ENCODE assay signal across 12 mouse cellular contexts in genomic region chr15:86067941-86068495, GRCm38 (mm10). TPM values are rescaled to one million over a fixed set of nuclear protein-coding genes. Genes with fewer than 3 reads are reported as not detected.
DNase-seq lines count a peak whose midpoint lies in the region; ATAC-seq and TF ChIP-seq lines count a peak whose summit lies in the region.
"Had no signal": no experiment of that assay in that cellular context is flagged by ENCODE, and none has a peak within 500 bp of the region (broad histone marks: within the 10 kb centered on the region; RNA-seq: fewer than 3 reads in every experiment).

No protein-coding gene starts in this region.

- no peak overlapping the region for H3K9ac ChIP-seq in heart, adult 2 months (ENCODE audit: low read depth, low read length)
- peak overlapping the region; percentile 16; the same call in 1 of the 2 replicates for H3K9ac ChIP-seq in limb, embryonic 14.5 days (ENCODE audit: low read depth, low read length, severe bottlenecking)
- no peak overlapping the region for H3K9ac ChIP-seq in liver, embryonic 15.5 days
- H3K9ac ChIP-seq: forebrain, embryonic 15.5 days had no signal

- H3K27me3 ChIP-seq in heart, adult 2 months (ENCODE audit: control insufficient read depth, insufficient read depth, low read length), result no peaks in the 10 kb centered on the region
- no peaks in the 10 kb centered on the region for H3K27me3 ChIP-seq in limb, embryonic 14.5 days (ENCODE audit: control insufficient read depth, insufficient read depth, low read length)
- H3K27me3 ChIP-seq in limb, embryonic 10.5 days (ENCODE audit: low read depth, poor library complexity, severe bottlenecking), result no peaks in the 10 kb centered on the region
- H3K27me3 ChIP-seq in liver, embryonic 15.5 days, result no peaks in the 10 kb centered on the region
- H3K27me3 ChIP-seq: forebrain, embryonic 15.5 days had no signal

- TF ChIP-seq POLR2A in heart, adult 2 months (IDR thresholded peaks at IDR 0.05; ENCODE audit: insufficient read depth, low read depth, low read length), result no peak
- no peak for TF ChIP-seq POLR2A in limb, embryonic 14.5 days (IDR thresholded peaks at IDR 0.05; ENCODE audit: borderline replicate concordance, extremely low read depth, insufficient read depth, insufficient read length)
- no peak for TF ChIP-seq POLR2A in bone marrow macrophage, adult 2 months (IDR thresholded peaks at IDR 0.05; ENCODE audit: borderline replicate concordance, low read depth, low read length)

- WGBS in heart, adult 2 months, result 90% methylated on average over 4 of the region's 4 CpGs
- 81% methylated on average over 4 of the region's 4 CpGs for WGBS in limb, embryonic 14.5 days
- WGBS in limb, embryonic 10.5 days, result 84% methylated on average over 4 of the region's 4 CpGs
- 89% methylated on average over 4 of the region's 4 CpGs for WGBS in liver, embryonic 15.5 days (ENCODE audit: insufficient replicate concordance)

- intact Hi-C loops in heart, adult 2 months (cut with DNase I), result no loop called here
- intact Hi-C loops in gastrocnemius, postnatal 14 days (cut with DNase I; ENCODE audit: low total_unique reads), result no loop called here

- TF ChIP-seq CTCF in heart, adult 2 months (IDR thresholded peaks at IDR 0.05), result no peak
- TF ChIP-seq CTCF in bone marrow macrophage, adult 2 months (IDR thresholded peaks at IDR 0.05; ENCODE audit: low read depth, low read length), result no peak

- no peaks in the 10 kb centered on the region for H3K36me3 ChIP-seq in heart, adult 2 months (ENCODE audit: control insufficient read depth, insufficient read depth, low read length)
- H3K36me3 ChIP-seq in limb, embryonic 14.5 days (ENCODE audit: control insufficient read depth, insufficient read depth, low read length), result no peaks in the 10 kb centered on the region
- peaks cover 5% of the 10 kb centered on the region for H3K36me3 ChIP-seq in limb, embryonic 10.5 days
- H3K36me3 ChIP-seq in liver, embryonic 15.5 days (replicated peaks), result 0 out of 2 replicates have a peak, but pooled peaks cover 5% of the 10 kb centered on the region
- H3K36me3 ChIP-seq: forebrain, embryonic 15.5 days had no signal

- no peaks in the 10 kb centered on the region for H3K9me3 ChIP-seq in limb, embryonic 14.5 days (ENCODE audit: control insufficient read depth, low read length)
- H3K9me3 ChIP-seq in limb, embryonic 10.5 days (replicated peaks), result no peaks in the 10 kb centered on the region
- H3K9me3 ChIP-seq in liver, embryonic 15.5 days (replicated peaks), result no peaks in the 10 kb centered on the region
- H3K9me3 ChIP-seq: forebrain, embryonic 15.5 days had no signal

- DNase-seq in heart, adult 2 months, result no peak
- DNase-seq in heart, adult 9 months (ENCODE audit: low spot score in 2 of 2), result no peak
- DNase-seq in limb, embryonic 14.5 days (ENCODE audit: low spot score), result no peak
- no peak for DNase-seq in limb, embryonic 10.5 days (ENCODE audit: low spot score)
- no peak for DNase-seq in gastrocnemius, postnatal 14 days
- no peak for DNase-seq in spleen, postnatal 4 days (ENCODE audit: low spot score in 2 of 2)
- DNase-seq: adrenal gland, postnatal 25 days; left cerebral cortex, postnatal 4 days had no signal

- H3K4me1 ChIP-seq in heart, adult 2 months (ENCODE audit: control insufficient read depth, insufficient read depth, low read length), result peaks cover 7% of the 10 kb centered on the region
- peaks cover 23% of the 10 kb centered on the region for H3K4me1 ChIP-seq in limb, embryonic 14.5 days (ENCODE audit: control insufficient read depth, insufficient read depth, low read length)
- H3K4me1 ChIP-seq in limb, embryonic 10.5 days, result peaks cover 42% of the 10 kb centered on the region
- H3K4me1 ChIP-seq in bone marrow macrophage, adult 2 months (ENCODE audit: control insufficient read depth, insufficient read depth, low read length), result peaks cover 43% of the 10 kb centered on the region
- H3K4me1 ChIP-seq in liver, embryonic 15.5 days (replicated peaks), result peaks cover 82% of the 10 kb centered on the region

- no peak overlapping the region for H3K27ac ChIP-seq in heart, adult 2 months
- no peak overlapping the region for H3K27ac ChIP-seq in limb, embryonic 14.5 days (replicated peaks; ENCODE audit: low read depth, low read length)
- H3K27ac ChIP-seq in limb, embryonic 10.5 days, result no peak overlapping the region
- peak overlapping the region; percentile 36 for H3K27ac ChIP-seq in bone marrow macrophage, adult 2 months (ENCODE audit: insufficient read depth, low read depth, low read length)
- peak overlapping the region; percentile 62; the same call in 1 of the 2 replicates for H3K27ac ChIP-seq in liver, embryonic 15.5 days (replicated peaks)
- H3K27ac ChIP-seq: forebrain, embryonic 15.5 days had no signal

- H3K79me2 ChIP-seq in heart, adult 2 months (replicated peaks; ENCODE audit: control insufficient read depth, insufficient read depth, low read length), result peaks cover 5% of the 10 kb centered on the region

- no peak overlapping the region for H3K4me2 ChIP-seq in limb, embryonic 14.5 days (replicated peaks; ENCODE audit: low read depth, low read length, severe bottlenecking)
- H3K4me2 ChIP-seq in liver, embryonic 15.5 days, result no peak overlapping the region
- H3K4me2 ChIP-seq: forebrain, embryonic 15.5 days had no signal

- no peak for ATAC-seq in limb, embryonic 14.5 days (ENCODE audit: low FRiP score, low read depth)
- no peak for ATAC-seq in liver, embryonic 15.5 days (ENCODE audit: insufficient read depth)
- ATAC-seq: forebrain, embryonic 15.5 days had no signal

- no peak overlapping the region for H3K4me3 ChIP-seq in heart, adult 2 months
- no peak overlapping the region for H3K4me3 ChIP-seq in limb, embryonic 14.5 days (replicated peaks; ENCODE audit: low read length)
- H3K4me3 ChIP-seq in limb, embryonic 10.5 days, result no peak overlapping the region
- no peak overlapping the region for H3K4me3 ChIP-seq in bone marrow macrophage, adult 2 months (ENCODE audit: insufficient read depth, low read length)
- H3K4me3 ChIP-seq in liver, embryonic 15.5 days (replicated peaks), result no peak overlapping the region
- H3K4me3 ChIP-seq: forebrain, embryonic 15.5 days; layer of hippocampus, adult 2 months had no signal

- TF ChIP-seq EP300 in heart, adult 2 months (IDR thresholded peaks at IDR 0.05; ENCODE audit: insufficient read depth, low read depth, low read length), result 0 out of 2 replicates have a peak, but pooled peaks have one; percentile 1

RNA-seq across cellular contexts. Expression of gene Gramd4, which starts 10.5 kb away (rescaled TPM):
- 10 to 100 TPM; 27.6 to 31.5 TPM for total RNA-seq in heart, adult 2 months (2021)
- 25.3 and 39.8 TPM in 2 replicates for polyA plus RNA-seq in heart, adult 2 months (2012; rRNA removed)
- 23.5 and 26.4 TPM in 2 replicates for polyA plus RNA-seq in limb, embryonic 14.5 days (2012; rRNA removed)
- 12.3 and 15.4 TPM in 2 replicates for polyA plus RNA-seq in limb, embryonic 14.5 days (2014; fragmentation: Nextera tagmentation; extraction: Ambion mirVana)
- 13.0 and 14.1 TPM in 2 replicates for polyA plus RNA-seq in limb, embryonic 10.5 days (2016; fragmentation: Nextera tagmentation; extraction: Ambion mirVana)
- 3.8 and 4.4 TPM in 2 replicates for polyA plus RNA-seq in bone marrow macrophage, adult 2 months (2012; ENCODE audit: insufficient read depth, insufficient read length, missing spikeins)
- polyA plus RNA-seq in liver, embryonic 15.5 days (2015; fragmentation: Nextera tagmentation; extraction: Ambion mirVana), result 6.3 and 7.8 TPM in 2 replicates
- 1 to 10 TPM; 7.2 to 8.2 TPM for total RNA-seq in gastrocnemius, postnatal 14 days (2021)

RNA-seq across cellular contexts. Expression of gene Celsr1, which starts 34.4 kb away (rescaled TPM):
- total RNA-seq in heart, adult 2 months (2021), result 1 to 10 TPM; 4.5 to 5.0 TPM
- 4.3 and 5.2 TPM in 2 replicates for polyA plus RNA-seq in heart, adult 2 months (2012; rRNA removed)
- 11.8 and 13.1 TPM in 2 replicates for polyA plus RNA-seq in limb, embryonic 14.5 days (2012; rRNA removed)
- polyA plus RNA-seq in limb, embryonic 14.5 days (2014; fragmentation: Nextera tagmentation; extraction: Ambion mirVana), result 6.5 TPM in 2 replicates
- polyA plus RNA-seq in limb, embryonic 10.5 days (2016; fragmentation: Nextera tagmentation; extraction: Ambion mirVana), result 0.67 and 0.86 TPM in 2 replicates
- 0.15 and 0.28 TPM in 2 replicates for polyA plus RNA-seq in bone marrow macrophage, adult 2 months (2012; ENCODE audit: insufficient read depth, insufficient read length, missing spikeins)
- 0.01 and 0.08 TPM in 2 replicates for polyA plus RNA-seq in liver, embryonic 15.5 days (2015; fragmentation: Nextera tagmentation; extraction: Ambion mirVana)
- under 1 TPM; 0.31 to 0.94 TPM for total RNA-seq in gastrocnemius, postnatal 14 days (2021)

Comparison
In these comparisons a context has a peak if more than half of its experiments do, and no peak if none do; other contexts are left out.
1. H3K27ac ChIP-seq: peak in bone marrow macrophage, adult 2 months (single experiment) and liver, embryonic 15.5 days (single experiment); none in heart, adult 2 months (single experiment), limb, embryonic 14.5 days (single experiment) and limb, embryonic 10.5 days (single experiment).